Mouse (Mus musculus) spleen, postnatal 36 days (tissue): ENCODE measurements around the gene Arl4c.

Source experiments
- DNase-seq, 2 experiments: peaks; one replicate each; pipeline ENCODE4 v3.0.0; 2022; ENCODE audit warnings: low spot score in 2 of 2, mixed read lengths in 1 of 2

Arl4c gene

DNA sequence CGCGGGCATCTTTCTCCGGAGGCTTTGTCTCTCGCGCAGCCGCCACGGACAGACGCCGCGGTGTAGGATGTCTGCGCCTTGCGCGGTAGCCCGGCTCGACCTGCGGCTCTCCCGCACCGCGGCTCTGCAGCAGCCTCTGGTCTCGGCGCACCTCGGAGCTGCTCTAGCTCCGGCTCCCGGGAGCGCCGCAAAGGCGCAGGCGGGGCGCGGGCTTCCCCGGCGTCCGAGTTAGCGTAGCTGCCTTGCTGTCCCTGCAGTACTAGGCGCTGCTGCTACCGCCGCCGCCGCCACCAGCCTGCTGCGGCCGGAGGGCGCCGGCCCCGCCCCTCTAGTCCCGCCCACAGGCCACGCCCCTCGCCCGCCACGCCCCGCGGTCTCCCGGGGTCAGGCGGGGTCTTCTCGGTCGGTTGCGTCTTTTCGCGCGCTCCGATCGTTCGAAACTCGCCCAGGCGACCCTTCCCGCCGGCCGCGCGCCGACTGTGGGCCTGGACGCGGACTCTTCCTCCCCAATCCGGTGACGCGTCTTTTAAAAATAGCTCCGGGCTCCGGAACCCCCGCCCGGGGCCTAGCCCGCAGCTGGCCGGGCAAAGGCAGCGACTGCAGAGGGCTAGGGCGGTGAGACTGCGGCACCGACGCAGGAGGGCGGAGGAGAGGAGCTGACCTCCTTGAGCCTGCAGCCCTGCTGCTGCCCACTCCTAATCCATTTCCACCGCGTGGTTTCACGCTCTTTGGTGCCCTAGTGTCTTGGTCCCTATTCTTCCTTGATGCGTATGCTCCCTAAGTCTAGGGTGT is at the start of gene Arl4c:
Gene Arl4c, minus strand, starts transcription at position 352 of the 792 bp plus-strand sequence.
- peak; percentile 71 to 75 for DNase-seq

DNA sequence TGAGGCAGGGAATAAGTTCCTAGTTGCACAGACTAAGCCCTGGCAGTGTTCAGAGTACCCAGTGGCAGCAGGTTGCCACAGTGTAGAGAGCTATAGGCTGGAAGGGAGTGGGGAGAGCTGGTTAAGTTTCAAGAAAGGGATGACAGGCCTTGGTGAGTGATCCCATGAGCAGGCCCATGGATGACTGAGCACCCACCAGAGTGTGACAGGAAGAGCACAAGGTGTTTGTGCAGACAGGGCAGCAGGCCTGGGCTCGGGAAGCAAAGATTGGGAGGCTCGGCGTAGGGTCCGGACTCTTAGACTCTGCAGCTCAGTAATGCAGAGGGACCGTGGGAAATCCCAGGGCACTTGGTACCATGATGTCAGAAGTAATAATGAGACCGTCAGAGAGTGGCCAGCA is 49.3 kb upstream of the Arl4c start:
- no peak for DNase-seq

GRCm38 (mm10) chr1:88750576-88750975 is 48.6 kb upstream of the Arl4c start:
- DNase-seq = no peak

- DNase-seq = no peak
These were observed 48.1 kb upstream of the Arl4c start for GRCm38 (mm10) chr1:88750126-88750525.

DNA sequence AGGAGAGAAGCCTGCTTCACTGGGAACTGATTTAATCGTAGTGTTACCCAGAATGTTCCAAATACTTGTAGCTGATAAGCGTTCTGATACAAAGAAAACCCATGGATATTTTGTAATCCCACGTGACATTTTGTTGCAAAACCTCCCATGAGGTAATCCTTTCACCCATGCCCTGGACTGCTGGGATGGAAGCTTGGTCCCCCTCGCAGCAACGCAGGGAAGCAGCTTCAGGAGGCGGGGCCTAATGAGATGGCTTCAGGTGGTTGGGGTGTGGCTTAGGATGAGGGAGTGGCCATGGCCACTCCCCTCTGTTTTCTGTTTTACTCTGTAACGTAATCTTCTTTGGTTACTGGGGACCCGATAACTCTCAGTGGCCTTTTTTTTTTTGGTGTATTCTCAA is 47.1 kb upstream of the Arl4c start:
- DNase-seq = no peak

GRCm38 (mm10) chr1:88745256-88745655 is 43.2 kb upstream of the Arl4c start:
- peak; percentile 39 to 55 for DNase-seq

GRCm38 (mm10) chr1:88744261-88744660 is 42.2 kb upstream of the Arl4c start:
- no peak for DNase-seq

DNA sequence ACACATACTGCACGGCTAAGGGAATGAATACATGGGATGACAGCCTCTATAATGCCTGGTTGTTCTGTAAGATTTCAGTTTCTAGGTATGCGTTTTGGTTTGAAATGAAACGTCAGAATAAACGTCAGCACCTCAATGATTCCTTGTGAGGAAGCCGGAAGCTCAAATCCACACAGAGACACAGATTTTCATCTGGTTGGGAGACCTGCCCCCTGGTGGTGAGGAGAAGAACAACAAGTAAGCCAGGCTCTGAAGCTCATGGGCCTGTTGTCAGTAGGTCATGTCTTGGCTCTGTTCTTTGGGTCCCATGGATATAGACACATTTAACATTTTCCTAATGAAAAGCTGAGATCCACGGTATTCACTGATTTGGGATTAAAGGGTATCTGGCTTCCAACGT is 40.4 kb upstream of the Arl4c start:
- no peak for DNase-seq

DNA sequence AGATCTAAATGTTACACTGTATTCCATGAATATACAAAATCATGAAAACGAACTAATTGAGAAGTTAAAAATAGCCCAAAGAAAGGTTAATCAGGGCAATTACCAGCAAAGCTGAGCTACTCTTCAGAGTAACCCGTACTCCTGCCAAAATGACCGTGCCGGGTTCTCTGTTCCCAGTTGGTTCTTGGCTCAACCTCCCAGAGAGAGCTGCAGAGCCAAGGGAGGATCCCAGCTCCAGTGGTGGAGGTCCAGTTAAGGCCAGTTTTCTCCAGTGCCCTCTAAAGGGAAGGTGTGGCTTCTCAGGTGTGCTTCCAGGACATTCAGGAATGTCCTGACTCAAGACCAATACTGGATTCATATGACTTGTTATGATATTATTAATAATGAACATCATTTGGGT is 37.5 kb upstream of the Arl4c start:
- DNase-seq = no peak

- no peak for DNase-seq
These were observed 36.9 kb upstream of the Arl4c start for GRCm38 (mm10) chr1:88738931-88739330.

DNA sequence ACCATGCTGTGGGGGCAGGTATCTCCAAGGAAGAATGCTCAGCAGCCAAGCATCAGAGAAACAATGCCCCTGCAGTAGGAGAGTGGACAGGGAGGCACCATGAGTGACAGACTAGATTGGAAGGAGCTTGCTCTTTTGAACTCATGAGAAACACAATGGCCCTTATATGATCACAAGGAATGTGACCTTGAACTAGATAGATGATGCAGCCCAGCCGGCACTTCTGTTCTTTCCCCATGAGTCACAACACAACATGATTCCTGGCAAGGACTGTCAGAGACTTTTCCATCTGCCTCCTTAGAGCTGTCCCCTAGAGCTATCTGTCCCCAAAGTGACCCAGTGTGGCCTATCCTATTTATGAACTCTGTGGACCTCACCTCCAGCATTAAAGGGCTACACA is 27.5 kb upstream of the Arl4c start:
- no peak for DNase-seq

GRCm38 (mm10) chr1:88727369-88727768 is 25.3 kb upstream of the Arl4c start:
- DNase-seq = no peak

GRCm38 (mm10) chr1:88725716-88726115 is 23.7 kb upstream of the Arl4c start:
- no peak for DNase-seq

- no peak for DNase-seq
These were observed 18.7 kb upstream of the Arl4c start for GRCm38 (mm10) chr1:88720626-88721229.

DNA sequence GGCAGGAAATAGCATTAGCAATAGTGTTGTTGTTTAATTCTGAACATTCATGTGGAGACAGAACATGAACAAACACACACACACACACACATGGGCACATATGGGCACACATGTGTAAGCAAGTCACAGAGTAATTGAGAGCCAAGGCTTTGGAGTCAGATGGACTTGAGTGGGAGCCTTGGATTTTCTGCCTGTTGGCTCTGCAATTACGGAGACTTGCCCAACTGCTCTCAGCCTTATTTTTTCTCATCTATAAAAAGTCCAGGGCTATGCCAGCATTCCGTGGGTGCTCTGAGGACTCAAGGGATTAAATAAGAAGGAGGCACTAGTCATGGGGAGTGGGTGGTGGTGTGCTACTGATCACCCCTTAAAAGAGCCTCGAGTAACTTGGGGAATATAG is 16.5 kb upstream of the Arl4c start:
- no peak for DNase-seq

DNA sequence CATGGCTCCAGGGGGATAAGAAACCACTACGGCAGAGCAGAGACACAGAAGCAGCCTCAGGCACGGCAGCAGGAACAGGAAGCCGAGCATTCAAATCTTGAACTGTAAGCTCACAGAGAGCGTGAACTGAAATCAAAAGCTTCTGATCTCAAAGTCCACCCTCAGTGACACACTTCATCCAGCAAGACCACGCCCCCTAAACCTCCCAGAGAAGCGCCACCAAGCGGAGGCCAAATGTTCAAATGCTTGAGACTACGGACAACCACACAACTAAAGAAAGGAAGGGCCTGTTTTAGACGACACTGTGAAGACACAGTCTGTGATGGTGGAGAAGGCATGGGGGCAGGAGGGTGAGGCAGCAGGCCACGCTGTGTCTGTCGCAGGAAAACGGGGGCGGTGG is 15.7 kb upstream of the Arl4c start:
- DNase-seq = no peak

- DNase-seq = no peak
These were observed 10.0 kb upstream of the Arl4c start for GRCm38 (mm10) chr1:88712011-88712410.

DNA sequence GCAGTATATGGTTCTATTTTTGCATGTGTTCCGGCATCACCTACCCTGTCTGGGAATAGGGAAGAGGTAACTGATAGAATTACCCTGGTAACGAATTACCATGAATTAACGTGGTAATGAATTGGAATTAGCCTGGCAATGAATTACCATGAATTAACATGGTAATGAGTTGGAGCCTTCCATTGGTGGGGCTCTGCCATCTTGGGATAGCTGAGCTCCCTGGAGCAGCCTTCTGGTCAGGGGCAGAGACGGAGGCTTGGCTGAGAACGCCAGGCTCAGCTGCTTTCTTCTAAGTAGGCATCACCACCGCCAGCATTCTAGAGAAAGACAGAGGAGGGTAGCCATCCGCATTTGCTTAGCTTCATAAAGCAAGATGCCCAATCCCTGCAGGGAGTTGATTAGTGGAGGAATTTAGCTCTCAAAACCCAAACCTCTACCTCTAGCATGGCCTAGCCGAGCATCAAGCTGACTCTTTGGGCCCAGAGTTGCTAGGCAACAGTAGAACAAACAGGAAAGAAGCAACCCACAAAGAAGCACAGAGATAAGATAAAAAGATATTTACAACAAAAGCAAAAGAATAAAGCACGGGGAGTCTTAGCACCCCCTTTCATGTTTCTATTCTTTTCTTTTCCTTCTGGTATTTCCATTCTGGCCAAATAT is 6.8 kb upstream of the Arl4c start:
- peak; percentile 20 to 38 for DNase-seq

DNA sequence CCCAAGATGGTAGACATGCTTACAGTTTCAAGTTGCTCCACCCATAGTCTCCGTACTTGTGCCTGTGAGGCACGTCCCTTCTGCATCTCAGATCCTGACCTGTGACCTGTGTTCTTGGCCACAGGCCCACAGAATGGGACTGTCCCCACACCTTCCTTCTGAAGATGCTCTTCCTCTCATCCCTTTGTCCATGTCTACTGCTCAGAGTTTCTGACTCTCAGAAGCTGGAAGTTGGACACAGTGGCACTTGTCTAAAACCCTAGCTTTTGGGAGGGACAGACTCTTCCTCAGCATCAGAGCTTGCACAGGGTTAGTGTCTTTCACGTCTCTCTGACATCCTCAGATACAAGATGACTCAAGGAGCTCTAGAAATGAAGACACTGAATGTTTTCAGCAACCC is 6.2 kb upstream of the Arl4c start:
- no peak for DNase-seq

- no peak for DNase-seq
These were observed 5.5 kb upstream of the Arl4c start for GRCm38 (mm10) chr1:88707536-88707935.

DNA sequence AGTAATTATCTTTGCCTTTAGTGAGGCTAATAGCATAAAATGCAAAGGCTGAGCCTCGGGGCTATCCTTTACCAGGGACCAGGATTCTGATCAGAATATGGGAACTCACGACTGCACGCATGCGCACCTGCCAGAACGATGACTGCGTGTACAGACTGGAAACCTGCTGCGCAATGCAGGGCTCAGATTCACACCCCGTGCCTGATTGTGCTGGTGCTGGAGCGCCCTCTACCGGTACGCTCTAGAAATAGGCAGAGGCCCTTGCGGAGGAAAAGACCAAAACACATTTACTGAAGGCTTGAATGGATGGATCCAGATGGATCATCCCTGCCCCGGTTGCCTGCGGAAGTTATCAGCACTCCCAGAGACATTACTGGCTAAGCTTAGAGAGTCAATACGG is 3.8 kb upstream of the Arl4c start:
- peak; percentile 82 to 85 for DNase-seq

DNA sequence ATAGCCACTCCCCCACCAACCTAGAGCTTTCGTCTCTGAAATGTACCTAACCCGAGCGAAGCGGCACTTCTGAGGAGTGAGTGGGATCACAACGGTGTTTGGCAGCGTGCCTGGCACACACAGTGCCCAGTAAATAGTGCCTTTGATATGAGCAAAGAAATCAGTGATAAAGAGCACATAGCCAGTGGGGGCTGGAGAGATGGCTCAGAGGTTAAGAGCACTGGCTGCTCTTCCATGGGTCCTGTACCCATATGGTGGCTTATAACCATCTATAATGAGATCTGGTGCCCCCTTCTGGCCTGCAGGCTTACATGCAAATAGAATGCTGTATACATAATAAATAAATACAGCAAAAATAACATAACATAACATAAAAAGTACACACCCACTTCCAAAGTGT is 3.0 kb upstream of the Arl4c start:
- peak; percentile 32 to 58 for DNase-seq
